Mouse (Mus musculus) hindbrain, embryonic 13.5 days (tissue): ENCODE measurements around the gene Nkx2-5. TPM values are rescaled to one million over a fixed set of nuclear protein-coding genes. Genes with fewer than 3 reads are reported as not detected.

Experiments
- ATAC-seq: fragments of 200-750 bp; cut with Nextera tagmentation; 2 replicates; pipeline ENCODE4 v1.8.0; 2017; ENCODE audit warnings: moderate TSS enrichment; ENCODE audit not compliant: low FRiP score
- H3K27ac ChIP-seq: fragments of 300-500 bp; sonication (generic); 2 replicates; pipeline ENCODE4 v1.5.1; 2015; ENCODE audit warnings: inconsistent platforms, mild to moderate bottlenecking, moderate library complexity
- H3K27me3 ChIP-seq: fragments of 300-500 bp; sonication (generic); 2 replicates; pipeline ENCODE4 v1.6.1; 2015; ENCODE audit warnings: mild to moderate bottlenecking, inconsistent platforms
- H3K36me3 ChIP-seq: fragments of 300-500 bp; sonication (generic); 2 replicates; pipeline ENCODE4 v1.6.1; 2015; ENCODE audit warnings: mild to moderate bottlenecking, inconsistent platforms
- H3K4me1 ChIP-seq: fragments of 300-500 bp; sonication (generic); replicated peaks from 2 replicates; pipeline ENCODE4 v1.6.1; 2015; ENCODE audit warnings: inconsistent platforms
- H3K4me2 ChIP-seq: fragments of 300-500 bp; sonication (generic); 2 replicates; pipeline ENCODE4 v1.6.1; 2015; ENCODE audit warnings: inconsistent platforms, mild to moderate bottlenecking, moderate library complexity
- H3K4me3 ChIP-seq: fragments of 300-500 bp; sonication (generic); 2 replicates; pipeline ENCODE4 v1.5.1; 2015; ENCODE audit warnings: mild to moderate bottlenecking, inconsistent platforms
- H3K9ac ChIP-seq: fragments of 300-500 bp; sonication (generic); 2 replicates; pipeline ENCODE4 v1.6.1; 2015; ENCODE audit warnings: mild to moderate bottlenecking, inconsistent platforms
- H3K9me3 ChIP-seq: fragments of 300-500 bp; sonication (generic); 2 replicates; pipeline ENCODE4 v1.6.1; 2016; ENCODE audit warnings: inconsistent platforms
- WGBS: fragments of 180-500 bp; shearing (Covaris S2); methylation state at CpG from one replicate; pipeline ENCODE4 v1.1.7; 2015; 5-methylcytosine and 5-hydroxymethylcytosine counted together
- polyA plus RNA-seq: library from polyadenylated mRNA; unstranded; fragments of >200 nt; fragmentation: Nextera tagmentation; extraction: Ambion mirVana; gene quantifications from 2 replicates; pipeline ENCODE4 v1.2.1, GENCODE M21; 2015

Nkx2-5 gene
- polyA plus RNA-seq, 1 experiment from 2014 or later, result 0.39 TPM

DNA sequence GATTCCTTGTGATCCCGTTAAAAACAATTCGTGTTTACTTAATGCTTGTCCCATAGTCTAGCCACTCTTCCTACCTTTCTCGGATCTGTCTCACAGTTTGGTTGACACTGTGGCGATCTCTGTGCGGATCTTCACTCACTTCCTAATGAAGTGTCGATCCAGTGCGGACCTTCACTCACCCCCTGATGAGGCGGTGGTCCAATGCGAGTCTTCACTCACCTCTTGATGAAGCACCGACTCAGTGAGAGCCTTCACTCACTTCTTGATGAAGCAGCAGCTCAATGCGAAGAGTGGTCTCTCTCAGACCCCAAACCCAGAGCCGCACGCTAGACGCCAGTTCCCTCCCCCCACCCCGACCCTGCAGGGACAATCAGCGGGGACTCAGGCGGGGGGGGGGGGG lies 18.7 kb downstream of the Nkx2-5 start:
- no peaks in the 10 kb centered on the region for H3K9me3 ChIP-seq
- H3K4me2 ChIP-seq, result no peak overlapping the region
- H3K4me3 ChIP-seq, result no peak overlapping the region
- ATAC-seq, result no peak
- no peak overlapping the region for H3K9ac ChIP-seq
- H3K27me3 ChIP-seq, result peaks cover 33% of the 10 kb centered on the region
- H3K4me1 ChIP-seq, result no peaks in the 10 kb centered on the region
- no peak overlapping the region for H3K27ac ChIP-seq
- no peaks in the 10 kb centered on the region for H3K36me3 ChIP-seq
- WGBS, result 77% methylated on average over 15 of the region's 17 CpGs

DNA sequence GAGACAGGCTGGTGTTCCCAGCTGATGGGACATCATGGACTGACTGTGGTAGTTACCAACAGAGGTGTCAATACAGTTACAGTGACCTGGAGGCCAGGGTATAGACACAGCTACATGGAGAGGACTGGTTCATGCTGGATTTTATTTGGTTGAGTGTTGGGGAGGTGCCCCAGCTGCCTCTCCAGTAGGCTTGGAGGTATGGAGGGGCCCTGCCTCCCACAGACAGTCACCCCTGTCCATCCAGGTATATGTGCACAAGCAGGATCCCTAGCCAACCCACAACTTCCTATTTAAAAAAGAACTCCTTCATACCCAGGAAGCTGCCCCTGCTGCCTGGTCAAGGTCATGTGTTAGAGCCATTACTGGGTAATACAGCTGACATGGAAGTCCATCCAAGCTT lies 27.0 kb downstream of the Nkx2-5 start:
- H3K36me3 ChIP-seq, result no peaks in the 10 kb centered on the region
- no peak for ATAC-seq
- H3K9ac ChIP-seq, result no peak overlapping the region
- H3K4me2 ChIP-seq, result no peak overlapping the region
- no peaks in the 10 kb centered on the region for H3K9me3 ChIP-seq
- H3K4me1 ChIP-seq, result no peaks in the 10 kb centered on the region
- no peak overlapping the region for H3K4me3 ChIP-seq
- H3K27me3 ChIP-seq, result peaks cover 21% of the 10 kb centered on the region; the same call in 1 of the 2 replicates
- H3K27ac ChIP-seq, result no peak overlapping the region

DNA sequence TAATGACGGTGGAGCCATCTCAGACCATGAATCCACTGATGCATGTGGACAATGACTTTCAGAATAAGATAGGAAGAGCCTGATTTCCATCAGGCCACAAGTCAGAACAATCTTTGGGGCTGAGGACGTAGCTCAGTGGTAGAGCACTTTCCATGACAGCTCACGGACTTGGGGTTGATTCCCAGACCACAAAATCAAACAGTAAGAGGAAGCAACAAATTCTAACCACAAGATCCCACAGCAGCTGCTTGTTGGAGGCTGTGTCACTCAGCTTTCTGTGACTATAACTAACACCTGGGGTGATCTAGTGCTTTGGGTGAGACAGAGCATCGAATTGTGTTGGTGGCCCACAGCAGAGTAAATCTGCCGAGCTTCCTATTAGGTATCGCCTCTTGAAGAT lies 28.0 kb downstream of the Nkx2-5 start:
- Histone ChIP-seq H3K27me3 (peaks cover 21% of the 10 kb centered on the region; the same call in 1 of the 2 replicates), H3K36me3 (no peaks in the 10 kb centered on the region), H3K9ac (no peak overlapping the region), H3K27ac (no peak overlapping the region), H3K4me2 (no peak overlapping the region), H3K4me3 (no peak overlapping the region), H3K4me1 (no peaks in the 10 kb centered on the region), H3K9me3 (no peaks in the 10 kb centered on the region)
- 90% methylated on average over 6 of the region's 6 CpGs for WGBS
- ATAC-seq, result no peak

DNA sequence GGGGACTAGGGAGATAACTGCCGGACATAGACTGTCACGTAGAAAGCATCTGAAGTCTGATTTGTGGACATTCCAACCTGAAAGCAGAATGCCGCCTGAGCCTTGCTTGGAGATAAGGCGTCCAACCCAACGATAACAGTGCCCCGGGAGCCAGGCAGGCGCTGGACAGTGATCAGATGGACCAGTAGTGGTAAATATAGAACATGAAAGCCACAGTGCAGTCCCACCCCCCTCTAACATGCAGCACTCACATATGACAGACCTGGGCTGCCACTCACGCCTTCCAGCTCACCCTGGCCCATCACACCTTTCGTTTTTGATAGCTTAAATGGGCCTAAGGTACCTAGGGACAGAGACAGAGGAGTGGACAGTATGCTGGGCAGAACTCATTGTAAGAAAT lies 31.3 kb downstream of the Nkx2-5 start:
- Histone ChIP-seq H3K4me3 (no peak overlapping the region), H3K27me3 (peaks cover 11% of the 10 kb centered on the region; the same call in 1 of the 2 replicates), H3K9ac (no peak overlapping the region), H3K36me3 (no peaks in the 10 kb centered on the region), H3K27ac (no peak overlapping the region), H3K9me3 (no peaks in the 10 kb centered on the region), H3K4me1 (0 out of 2 replicates have a peak, but pooled peaks cover 3% of the 10 kb centered on the region), H3K4me2 (no peak overlapping the region)
- WGBS, result 87% methylated on average over 9 of the region's 9 CpGs
- no peak for ATAC-seq

DNA sequence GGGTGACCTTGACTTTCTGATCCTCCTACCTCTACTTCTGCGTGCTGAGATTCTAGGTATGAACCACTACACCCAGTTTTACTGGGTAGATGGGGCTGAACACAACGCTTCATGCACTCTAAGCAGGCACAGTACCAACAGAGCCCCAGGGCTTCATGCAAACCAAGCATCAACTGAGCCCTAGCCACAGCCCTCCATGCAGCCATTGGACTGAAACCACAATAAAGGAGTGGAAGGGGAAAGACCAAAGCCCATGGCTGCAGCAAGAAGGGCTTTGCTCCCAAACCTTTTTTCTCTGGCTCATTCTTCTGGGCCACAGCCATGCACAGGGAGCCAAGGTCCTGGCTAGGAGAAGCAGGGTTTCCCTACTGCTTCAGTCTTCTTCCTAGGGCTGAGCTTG lies 32.2 kb downstream of the Nkx2-5 start:
- 81% methylated on average over 2 of the region's 2 CpGs for WGBS

DNA sequence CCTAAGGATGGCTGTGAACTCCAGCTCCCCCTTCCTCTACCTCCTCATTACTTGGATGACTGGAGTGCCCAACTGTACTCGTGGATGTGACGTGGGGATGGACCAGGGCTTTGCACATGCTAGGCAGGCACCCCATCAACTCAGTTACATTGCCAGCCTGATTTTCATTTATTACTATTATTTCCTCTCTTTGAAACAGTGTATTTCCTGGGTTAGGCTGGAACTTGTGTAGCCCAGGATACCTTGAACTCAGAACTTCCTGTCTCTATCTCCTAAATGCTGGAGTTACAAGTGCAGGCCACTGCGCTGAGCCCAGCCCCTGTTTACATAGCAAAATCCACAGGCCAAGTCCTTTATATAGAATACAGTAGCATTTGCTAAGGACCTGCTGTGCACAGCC lies 41.9 kb downstream of the Nkx2-5 start:
- Histone ChIP-seq H3K4me3 (no peak overlapping the region), H3K9ac (no peak overlapping the region), H3K9me3 (peaks cover 3% of the 10 kb centered on the region; the same call in 1 of the 2 replicates), H3K4me2 (no peak overlapping the region), H3K36me3 (no peaks in the 10 kb centered on the region), H3K27me3 (no peaks in the 10 kb centered on the region), H3K27ac (no peak overlapping the region), H3K4me1 (no peaks in the 10 kb centered on the region)
- 88% methylated on average over 3 of the region's 3 CpGs for WGBS
- no peak for ATAC-seq

More for the DNA sequence above, 32.2 kb downstream of the Nkx2-5 start:
- H3K27ac ChIP-seq, result no peak overlapping the region
- H3K9ac ChIP-seq, result no peak overlapping the region
- H3K36me3 ChIP-seq, result no peaks in the 10 kb centered on the region
- no peak overlapping the region for H3K4me3 ChIP-seq
- no peaks in the 10 kb centered on the region for H3K9me3 ChIP-seq
- no peak for ATAC-seq
- no peak overlapping the region for H3K4me2 ChIP-seq
- 0 out of 2 replicates have a peak, but pooled peaks cover 3% of the 10 kb centered on the region for H3K4me1 ChIP-seq
- H3K27me3 ChIP-seq, result 0 out of 2 replicates have a peak, but pooled peaks cover 8% of the 10 kb centered on the region

DNA sequence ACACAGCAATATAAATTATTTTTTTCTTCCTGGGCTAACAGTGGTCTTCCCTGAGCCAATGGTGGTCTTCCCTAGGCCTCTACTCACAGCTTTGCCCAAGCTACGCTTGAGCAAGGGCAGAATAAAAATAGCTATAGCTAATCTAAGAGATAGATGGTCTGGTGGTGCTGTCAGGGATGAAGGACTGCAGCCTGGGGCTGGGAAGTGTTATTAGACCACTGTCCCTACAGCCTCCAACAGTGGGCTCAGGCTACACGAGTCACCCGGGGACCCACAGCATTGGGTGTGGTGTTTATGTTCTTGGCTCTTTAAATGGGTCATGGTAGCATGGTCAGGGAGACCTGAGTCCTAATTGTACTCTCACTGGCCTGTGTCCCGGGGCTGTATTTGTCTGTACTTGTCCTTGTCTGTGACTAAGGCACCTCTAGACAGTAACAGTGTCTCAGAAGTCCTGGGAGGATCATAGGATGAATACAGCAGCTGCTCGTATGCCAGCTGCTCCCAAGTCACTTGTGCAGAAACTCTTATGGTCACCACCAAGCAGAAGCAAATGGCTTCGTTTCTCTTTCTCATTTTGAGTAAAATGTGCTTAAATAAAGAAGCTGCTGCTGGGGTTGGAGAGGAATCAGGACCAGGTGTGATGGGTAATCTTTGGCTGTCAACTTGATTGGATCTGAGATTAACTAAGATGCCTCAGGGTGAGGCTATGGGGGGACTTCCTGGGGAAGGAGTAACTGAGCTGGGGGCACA lies 47.3 kb downstream of the Nkx2-5 start:
- Histone ChIP-seq H3K4me2 (no peak overlapping the region), H3K9me3 (no peaks in the 10 kb centered on the region), H3K4me3 (no peak overlapping the region), H3K9ac (no peak overlapping the region), H3K27ac (no peak overlapping the region), H3K36me3 (peaks cover 16% of the 10 kb centered on the region), H3K27me3 (no peaks in the 10 kb centered on the region), H3K4me1 (no peaks in the 10 kb centered on the region)
- ATAC-seq, result no peak
- WGBS, result 75% methylated on average over 6 of the region's 6 CpGs

DNA sequence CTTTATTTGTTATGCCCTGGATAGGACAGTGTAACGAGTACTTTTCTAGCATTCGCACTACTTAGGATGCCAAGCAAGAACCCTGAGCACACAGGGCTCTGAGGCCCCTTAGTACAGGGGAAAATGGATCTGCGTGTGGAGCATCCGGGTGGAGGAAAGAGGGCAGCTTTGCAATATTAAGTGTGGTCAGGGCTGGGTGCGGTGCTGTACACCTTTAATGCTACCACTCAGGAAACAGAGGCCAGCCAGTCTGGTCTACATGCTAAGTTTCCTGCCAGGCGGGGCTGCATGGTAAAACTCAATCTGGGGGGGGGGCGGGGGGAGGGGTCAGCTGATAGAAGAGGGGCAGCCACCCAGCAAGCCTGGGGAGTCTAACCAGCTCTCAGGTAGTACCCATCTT lies 49.4 kb downstream of the Nkx2-5 start:
- peaks cover 37% of the 10 kb centered on the region for H3K36me3 ChIP-seq
- no peak overlapping the region for H3K4me2 ChIP-seq
- no peak overlapping the region for H3K4me3 ChIP-seq
- H3K9me3 ChIP-seq, result no peaks in the 10 kb centered on the region
- H3K27ac ChIP-seq, result no peak overlapping the region
- 73% methylated on average over 7 of the region's 7 CpGs for WGBS
- H3K4me1 ChIP-seq, result no peaks in the 10 kb centered on the region
- no peak for ATAC-seq
- H3K27me3 ChIP-seq, result no peaks in the 10 kb centered on the region
- H3K9ac ChIP-seq, result no peak overlapping the region; the same call in 1 of the 2 replicates

DNA sequence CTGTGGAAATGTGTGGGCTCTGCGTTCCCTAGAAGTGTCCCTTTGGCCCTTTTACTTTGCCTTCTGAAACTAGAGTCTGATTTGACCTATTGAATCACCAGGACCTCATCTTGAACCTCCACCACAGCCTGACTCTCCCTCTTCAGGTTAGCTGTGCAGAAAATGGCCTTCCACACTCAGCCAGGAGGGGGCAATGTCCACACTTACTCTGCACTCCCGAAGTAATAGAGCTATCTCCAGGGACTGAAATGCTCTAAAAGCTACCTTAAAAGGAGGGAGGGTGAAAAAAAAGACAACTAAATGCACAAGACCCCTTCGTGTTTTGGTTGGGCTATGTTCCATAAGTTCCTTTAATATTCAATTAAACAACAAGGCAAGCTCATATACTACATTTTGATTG lies 50.1 kb downstream of the Nkx2-5 start:
- H3K4me2 ChIP-seq, result no peak overlapping the region
- no peak for ATAC-seq
- WGBS, result 24% methylated on average over 3 of the region's 3 CpGs
- no peak overlapping the region for H3K4me3 ChIP-seq
- no peak overlapping the region for H3K27ac ChIP-seq
- H3K9me3 ChIP-seq, result no peaks in the 10 kb centered on the region
- no peaks in the 10 kb centered on the region for H3K4me1 ChIP-seq
- no peaks in the 10 kb centered on the region for H3K27me3 ChIP-seq
- no peak overlapping the region for H3K9ac ChIP-seq
- H3K36me3 ChIP-seq, result peaks cover 44% of the 10 kb centered on the region

DNA sequence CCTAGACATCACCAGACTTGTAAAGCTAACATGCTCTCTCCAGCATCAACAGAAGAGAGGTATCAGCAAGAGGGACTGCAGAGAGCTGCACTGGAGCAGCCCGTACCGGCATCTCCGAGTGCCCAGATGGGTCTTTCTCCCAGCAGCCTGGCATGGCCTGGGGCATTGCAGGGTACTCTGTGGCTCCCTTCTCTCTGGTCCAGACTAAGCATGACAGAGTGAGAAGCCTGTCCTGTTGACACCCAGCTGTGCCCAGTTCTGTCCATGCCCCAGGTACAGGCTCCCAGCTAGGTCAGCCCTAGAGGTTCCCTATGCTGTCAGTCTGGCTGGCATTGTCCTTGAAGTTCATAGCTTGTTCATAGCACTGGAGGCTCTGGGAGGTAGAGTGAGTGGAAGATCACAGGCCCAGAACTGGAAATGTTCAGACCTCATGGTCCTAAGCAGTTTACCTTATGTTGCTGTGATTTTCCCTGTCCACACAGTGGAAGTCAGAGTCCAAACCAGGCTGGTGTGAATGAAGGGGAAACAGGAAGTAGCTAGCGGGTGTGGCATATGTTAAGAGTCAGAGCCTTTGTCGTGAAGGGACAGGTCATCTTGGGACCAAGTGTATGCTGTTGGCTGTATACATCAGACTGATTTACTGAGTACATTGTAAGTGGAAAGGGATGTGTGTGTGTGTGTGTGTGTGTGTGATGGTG lies 51.6 kb downstream of the Nkx2-5 start:
- no peak for ATAC-seq
- H3K27ac ChIP-seq, result no peak overlapping the region
- H3K9ac ChIP-seq, result no peak overlapping the region
- H3K36me3 ChIP-seq, result peaks cover 58% of the 10 kb centered on the region
- H3K27me3 ChIP-seq, result no peaks in the 10 kb centered on the region
- no peak overlapping the region for H3K4me2 ChIP-seq
- no peaks in the 10 kb centered on the region for H3K9me3 ChIP-seq
- no peaks in the 10 kb centered on the region for H3K4me1 ChIP-seq
- no peak overlapping the region for H3K4me3 ChIP-seq
- WGBS, result 83% methylated on average over 5 of the region's 5 CpGs

DNA sequence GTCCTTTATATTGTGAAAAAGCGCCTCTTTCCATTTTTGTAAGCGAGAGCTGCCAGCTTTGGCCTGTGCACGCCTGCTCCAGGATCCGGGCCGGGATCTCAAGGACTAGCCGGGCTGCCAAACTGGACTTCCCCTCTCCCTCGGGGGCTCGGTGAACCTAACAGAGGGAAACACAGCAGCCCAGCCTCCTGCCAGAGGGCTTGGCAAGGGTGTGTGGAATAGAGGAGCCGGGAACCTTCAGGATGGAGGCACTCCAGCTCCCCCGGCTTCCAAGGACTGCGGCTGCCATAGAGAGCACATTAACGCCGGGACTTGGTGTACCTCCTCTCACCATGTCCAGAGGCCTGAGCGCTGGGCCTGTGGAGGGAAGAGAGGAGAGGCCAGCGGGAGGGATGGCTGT lies 52.7 kb downstream of the Nkx2-5 start:
- no peak overlapping the region for H3K4me3 ChIP-seq
- H3K36me3 ChIP-seq, result peaks cover 64% of the 10 kb centered on the region
- H3K4me2 ChIP-seq, result no peak overlapping the region
- no peaks in the 10 kb centered on the region for H3K9me3 ChIP-seq
- H3K9ac ChIP-seq, result no peak overlapping the region
- 92% methylated on average over 15 of the region's 15 CpGs for WGBS
- H3K4me1 ChIP-seq, result no peaks in the 10 kb centered on the region
- no peak for ATAC-seq
- no peak overlapping the region for H3K27ac ChIP-seq
- no peaks in the 10 kb centered on the region for H3K27me3 ChIP-seq

DNA sequence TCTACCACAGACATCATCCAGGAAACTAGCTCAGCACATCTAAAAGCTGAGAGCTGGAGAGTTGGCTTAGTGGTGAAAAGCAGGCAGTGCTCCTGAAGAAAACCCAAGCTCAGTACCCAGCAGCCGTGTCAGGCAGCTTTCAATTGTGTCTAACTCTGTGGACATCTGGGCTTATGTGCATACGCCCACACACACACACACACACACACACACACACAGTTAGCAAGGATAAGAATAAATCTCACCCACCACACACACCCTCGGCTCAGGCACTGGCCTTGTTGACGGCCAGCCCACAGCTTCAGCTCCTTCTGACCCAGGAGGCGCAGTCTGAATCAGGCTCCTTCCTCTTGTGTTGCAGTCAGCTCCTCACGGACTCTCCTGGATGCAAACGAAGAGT lies 53.2 kb downstream of the Nkx2-5 start:
- Histone ChIP-seq H3K4me2 (no peak overlapping the region), H3K36me3 (peaks cover 69% of the 10 kb centered on the region), H3K9ac (no peak overlapping the region), H3K9me3 (no peaks in the 10 kb centered on the region), H3K4me1 (no peaks in the 10 kb centered on the region), H3K27me3 (no peaks in the 10 kb centered on the region), H3K4me3 (no peak overlapping the region), H3K27ac (no peak overlapping the region)
- no peak for ATAC-seq
- WGBS, result 85% methylated on average over 7 of the region's 7 CpGs
